Mouse (Mus musculus): Measurements from ENCODE around the gene Cilp. TPM values are rescaled to one million over a fixed set of nuclear protein-coding genes. Genes with fewer than 3 reads are reported as not detected.
A peak's percentile ranks its signal among the peaks of the same experiment; 100 is the strongest.
"Not testable (repeated sequence)": the region's sequence is repeated elsewhere in the genome, so short reads cannot be mapped to it uniquely, and the experiment has no call there.

Cilp gene
- polyA plus RNA-seq, 2 experiments = 5.5 to 9.5 TPM

GRCm38 (mm10) chr9:65273873-65274272 is 8.9 kb downstream of the Cilp start:
- TF ChIP-seq POLR2A (IDR thresholded peaks at IDR 0.05; ENCODE audit: borderline replicate concordance, extremely low read depth, insufficient read depth, insufficient read length) = no peak
- Histone ChIP-seq H3K27me3 (ENCODE audit: control insufficient read depth, insufficient read depth, low read length) (no peaks in the 10 kb centered on the region), H3K4me2 (replicated peaks; ENCODE audit: low read depth, low read length, severe bottlenecking) (no peak overlapping the region), H3K9ac (ENCODE audit: low read depth, low read length, severe bottlenecking) (no peak overlapping the region), H3K4me3 (replicated peaks; ENCODE audit: low read length) (no peak overlapping the region), H3K36me3 (ENCODE audit: control insufficient read depth, insufficient read depth, low read length) (no peaks in the 10 kb centered on the region), H3K27ac (replicated peaks; ENCODE audit: low read depth, low read length) (no peak overlapping the region), H3K9me3 (ENCODE audit: control insufficient read depth, low read length) (no peaks in the 10 kb centered on the region), H3K4me1 (ENCODE audit: control insufficient read depth, insufficient read depth, low read length) (no peaks in the 10 kb centered on the region)
- 69% methylated on average over 4 of the region's 4 CpGs for WGBS
- ATAC-seq (ENCODE audit: low FRiP score, low read depth) (no peak), DNase-seq (ENCODE audit: low spot score) (no peak)

GRCm38 (mm10) chr9:65274851-65275250 is 9.9 kb downstream of the Cilp start:
- H3K9me3 ChIP-seq (ENCODE audit: control insufficient read depth, low read length); ATAC-seq (ENCODE audit: low FRiP score, low read depth); H3K9ac ChIP-seq (ENCODE audit: low read depth, low read length, severe bottlenecking); DNase-seq (ENCODE audit: low spot score); H3K36me3 ChIP-seq (ENCODE audit: control insufficient read depth, insufficient read depth, low read length); H3K4me1 ChIP-seq (ENCODE audit: control insufficient read depth, insufficient read depth, low read length); H3K4me3 ChIP-seq (replicated peaks; ENCODE audit: low read length); H3K27ac ChIP-seq (replicated peaks; ENCODE audit: low read depth, low read length); H3K27me3 ChIP-seq (ENCODE audit: control insufficient read depth, insufficient read depth, low read length); H3K4me2 ChIP-seq (replicated peaks; ENCODE audit: low read depth, low read length, severe bottlenecking): not testable (repeated sequence)
- 85% methylated on average over 3 of the region's 3 CpGs for WGBS

DNA sequence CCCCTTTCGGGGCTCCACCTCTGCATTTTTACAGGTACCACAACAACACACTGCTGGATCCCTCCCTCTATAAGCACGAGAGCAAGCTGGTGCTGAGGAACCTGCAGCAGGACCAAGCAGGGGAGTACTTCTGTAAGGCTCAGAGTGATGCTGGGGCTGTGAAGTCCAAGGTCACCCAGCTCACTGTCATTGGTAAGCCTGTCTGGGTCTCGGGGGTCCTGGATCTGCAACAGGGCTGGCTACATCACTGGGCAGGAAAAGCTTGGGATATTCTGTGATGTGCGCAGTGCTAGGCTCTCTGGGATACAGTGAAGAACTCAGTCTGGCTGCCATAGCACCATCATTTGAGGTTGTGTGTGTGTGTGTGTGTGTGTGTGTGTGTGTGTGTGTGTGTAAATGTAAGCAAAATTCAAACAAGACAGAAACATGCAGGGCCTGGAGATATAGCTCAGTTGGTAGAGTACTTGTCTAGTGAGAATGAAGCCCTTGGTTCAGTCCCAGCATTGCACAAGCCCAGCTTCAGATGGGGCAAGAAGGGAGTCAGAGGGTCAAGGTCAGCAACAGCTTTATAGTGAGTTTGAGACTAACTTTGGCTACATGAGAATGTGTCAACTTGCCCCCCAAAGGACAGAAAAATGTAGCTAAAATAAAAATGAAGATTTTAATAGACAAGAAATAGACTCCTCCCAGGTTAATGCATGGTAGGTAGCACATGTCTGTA is 11.0 kb downstream of the Cilp start:
- TF ChIP-seq POLR2A (IDR thresholded peaks at IDR 0.05; ENCODE audit: borderline replicate concordance, extremely low read depth, insufficient read depth, insufficient read length) = no peak
- ATAC-seq (ENCODE audit: low FRiP score, low read depth) = no peak
- Histone ChIP-seq H3K4me2 (replicated peaks; ENCODE audit: low read depth, low read length, severe bottlenecking) (no peak overlapping the region), H3K9ac (ENCODE audit: low read depth, low read length, severe bottlenecking) (no peak overlapping the region), H3K4me3 (replicated peaks; ENCODE audit: low read length) (no peak overlapping the region), H3K9me3 (ENCODE audit: control insufficient read depth, low read length) (no peaks in the 10 kb centered on the region), H3K27me3 (ENCODE audit: control insufficient read depth, insufficient read depth, low read length) (no peaks in the 10 kb centered on the region), H3K27ac (replicated peaks; ENCODE audit: low read depth, low read length) (no peak overlapping the region), H3K4me1 (ENCODE audit: control insufficient read depth, insufficient read depth, low read length) (no peaks in the 10 kb centered on the region), H3K36me3 (ENCODE audit: control insufficient read depth, insufficient read depth, low read length) (no peaks in the 10 kb centered on the region)
- DNase-seq (ENCODE audit: low spot score) = no peak
- 80% methylated on average over 4 of the region's 4 CpGs for WGBS

GRCm38 (mm10) chr9:65281536-65282151 is 16.7 kb downstream of the Cilp start:
- Histone ChIP-seq H3K9ac (ENCODE audit: low read depth, low read length, severe bottlenecking) (no peak overlapping the region), H3K4me1 (ENCODE audit: control insufficient read depth, insufficient read depth, low read length) (no peaks in the 10 kb centered on the region), H3K27ac (replicated peaks; ENCODE audit: low read depth, low read length) (no peak overlapping the region), H3K9me3 (ENCODE audit: control insufficient read depth, low read length) (no peaks in the 10 kb centered on the region), H3K4me3 (replicated peaks; ENCODE audit: low read length) (no peak overlapping the region), H3K36me3 (ENCODE audit: control insufficient read depth, insufficient read depth, low read length) (no peaks in the 10 kb centered on the region), H3K27me3 (ENCODE audit: control insufficient read depth, insufficient read depth, low read length) (no peaks in the 10 kb centered on the region), H3K4me2 (replicated peaks; ENCODE audit: low read depth, low read length, severe bottlenecking) (no peak overlapping the region)
- 71% methylated on average over 5 of the region's 5 CpGs for WGBS
- ATAC-seq (ENCODE audit: low FRiP score, low read depth) (no peak), DNase-seq (ENCODE audit: low spot score) (no peak)
- TF ChIP-seq POLR2A (IDR thresholded peaks at IDR 0.05; ENCODE audit: borderline replicate concordance, extremely low read depth, insufficient read depth, insufficient read length) = no peak

GRCm38 (mm10) chr9:65283301-65283700 is 18.3 kb downstream of the Cilp start:
- H3K4me3 ChIP-seq (replicated peaks; ENCODE audit: low read length) = no peak overlapping the region
- peak; percentile 73 for ATAC-seq (ENCODE audit: low FRiP score, low read depth)
- peak; percentile 78 for DNase-seq (ENCODE audit: low spot score)
- H3K27me3 ChIP-seq (ENCODE audit: control insufficient read depth, insufficient read depth, low read length) = no peaks in the 10 kb centered on the region
- 4% methylated on average over 3 of the region's 3 CpGs for WGBS
- no peak for TF ChIP-seq POLR2A (IDR thresholded peaks at IDR 0.05; ENCODE audit: borderline replicate concordance, extremely low read depth, insufficient read depth, insufficient read length)
- H3K4me1 ChIP-seq (ENCODE audit: control insufficient read depth, insufficient read depth, low read length) = no peaks in the 10 kb centered on the region
- no peak overlapping the region for H3K27ac ChIP-seq (replicated peaks; ENCODE audit: low read depth, low read length)
- no peaks in the 10 kb centered on the region for H3K36me3 ChIP-seq (ENCODE audit: control insufficient read depth, insufficient read depth, low read length)
- H3K4me2 ChIP-seq (replicated peaks; ENCODE audit: low read depth, low read length, severe bottlenecking) = no peak overlapping the region
- no peaks in the 10 kb centered on the region for H3K9me3 ChIP-seq (ENCODE audit: control insufficient read depth, low read length)
- no peak overlapping the region for H3K9ac ChIP-seq (ENCODE audit: low read depth, low read length, severe bottlenecking)

DNA sequence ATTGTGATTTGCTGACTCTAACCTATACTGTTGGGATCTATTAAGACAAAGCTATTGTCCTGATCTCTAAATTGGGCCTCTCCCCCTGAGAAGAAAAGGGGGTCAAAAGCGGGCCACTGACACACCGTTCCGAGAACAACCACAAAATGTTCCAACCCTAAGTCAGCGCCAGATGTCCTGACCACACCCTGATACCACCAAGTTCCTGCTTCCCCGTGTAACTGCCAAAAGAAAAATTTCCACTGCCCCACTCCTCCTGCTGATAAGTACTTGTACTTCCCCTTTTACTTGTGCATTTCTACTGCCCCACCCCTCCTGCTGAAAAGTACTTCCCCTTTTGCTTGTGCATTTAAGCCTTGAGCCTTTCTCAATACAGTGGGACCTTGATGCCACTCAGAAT is 23.3 kb downstream of the Cilp start:
- not testable (repeated sequence) for H3K27ac ChIP-seq (replicated peaks; ENCODE audit: low read depth, low read length); ATAC-seq (ENCODE audit: low FRiP score, low read depth); H3K4me3 ChIP-seq (replicated peaks; ENCODE audit: low read length); H3K9ac ChIP-seq (ENCODE audit: low read depth, low read length, severe bottlenecking); H3K9me3 ChIP-seq (ENCODE audit: control insufficient read depth, low read length); H3K4me2 ChIP-seq (replicated peaks; ENCODE audit: low read depth, low read length, severe bottlenecking); DNase-seq (ENCODE audit: low spot score); H3K4me1 ChIP-seq (ENCODE audit: control insufficient read depth, insufficient read depth, low read length); H3K27me3 ChIP-seq (ENCODE audit: control insufficient read depth, insufficient read depth, low read length); H3K36me3 ChIP-seq (ENCODE audit: control insufficient read depth, insufficient read depth, low read length)
- 82% methylated on average over 4 of the region's 5 CpGs for WGBS
